Mouse (Mus musculus) embryonic stem cell, embryonic (primary cell): ENCODE data around the gene Cnga4.
"Not testable (repeated sequence)": the region's sequence is repeated elsewhere in the genome, so short reads cannot be mapped to it uniquely, and the experiment has no call there.

Experiments
- CTCF ChIA-PET, 4 experiments: fragments of 300-600 bp in 2 of 4; fragments of 350-600 bp in 2 of 4; sonication (Branson Sonifier 250); formaldehyde crosslinking; loops; one replicate each; lab custom pipeline; 2022; ENCODE audit warnings: inconsistent platforms in 2 of 4; lab: Charles Lee
- POLR2A ChIA-PET, 4 experiments: fragments of 300-600 bp in 2 of 4; fragments of 350-600 bp in 2 of 4; sonication (Branson Sonifier 250); formaldehyde crosslinking; loops; one replicate each; lab custom pipeline; 2022; ENCODE audit warnings: antibody characterized with exemption in 4 of 4, inconsistent platforms in 1 of 4; lab: Charles Lee

The Cnga4 gene

DNA sequence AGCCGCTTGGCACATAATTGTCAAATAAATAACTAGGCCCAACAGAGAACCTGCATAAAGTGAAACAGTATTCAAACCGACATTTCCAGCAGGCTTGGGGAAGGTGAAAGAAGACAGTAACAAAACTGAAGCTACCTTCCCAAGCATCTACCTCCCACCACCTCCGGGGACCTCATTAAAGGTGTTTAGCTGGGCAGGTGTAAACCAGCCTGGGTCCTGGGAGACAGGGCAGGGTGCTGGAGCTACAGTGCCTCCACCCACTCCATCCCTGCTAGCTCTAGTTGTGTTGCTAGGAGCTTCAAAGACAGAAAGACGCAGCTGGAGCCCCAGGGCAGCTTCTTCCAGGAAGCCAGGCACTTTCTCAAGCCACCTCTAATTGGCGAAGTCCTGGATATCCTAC is at the start of gene Cnga4:
Cnga4 (plus strand) TSS at position 301 of the 400 bp plus-strand sequence.
- CTCF ChIA-PET, result interaction anchor here in 2 of 4 experiments (0.6 to 1.6 kb wide), 3 partner anchors 7 to 22 kb away, joined by 3 to 5 read pairs (median 3); partner anchors contain the start of gene Cckbr (in 1 of the 2)
- POLR2A ChIA-PET, result interaction anchor here in 1 of 4 experiments (1.0 kb wide), 1 partner anchor 10 kb away, joined by 3 read pairs; no protein-coding TSS in a partner anchor

DNA sequence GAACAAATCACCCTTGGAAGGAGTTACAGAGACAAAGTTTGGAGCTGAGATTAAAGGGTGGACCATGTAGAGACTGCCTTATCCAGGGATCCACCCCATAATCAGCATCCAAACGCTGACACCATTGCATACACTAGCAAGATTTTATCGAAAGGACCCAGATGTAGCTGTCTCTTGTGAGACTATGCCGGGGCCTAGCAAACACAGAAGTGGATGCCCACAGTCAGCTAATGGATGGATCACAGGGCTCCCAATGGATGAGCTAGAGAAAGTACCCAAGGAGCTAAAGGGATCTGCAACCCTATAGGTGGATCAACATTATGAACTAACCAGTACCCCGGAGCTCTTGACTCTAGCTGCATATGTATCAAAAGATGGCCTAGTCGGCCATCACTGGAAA is 48.3 kb upstream of the Cnga4 start:
- CTCF ChIA-PET, POLR2A ChIA-PET: not testable (repeated sequence)

- POLR2A ChIA-PET, CTCF ChIA-PET: not testable (repeated sequence)
Measured at GRCm38 (mm10) chr7:105356487-105356886, 47.9 kb upstream of the Cnga4 start.

- ChIA-PET POLR2A (interaction anchor here in 1 of 4 experiments (0.5 kb wide), 1 partner anchor 189 kb away, joined by 3 read pairs; no protein-coding TSS in a partner anchor), CTCF (no interaction called here)
Measured at GRCm38 (mm10) chr7:105361713-105362112, 42.7 kb upstream of the Cnga4 start.

- POLR2A ChIA-PET, result no interaction called here
- CTCF ChIA-PET, result no interaction called here
Measured at GRCm38 (mm10) chr7:105367268-105367667, 37.1 kb upstream of the Cnga4 start.

DNA sequence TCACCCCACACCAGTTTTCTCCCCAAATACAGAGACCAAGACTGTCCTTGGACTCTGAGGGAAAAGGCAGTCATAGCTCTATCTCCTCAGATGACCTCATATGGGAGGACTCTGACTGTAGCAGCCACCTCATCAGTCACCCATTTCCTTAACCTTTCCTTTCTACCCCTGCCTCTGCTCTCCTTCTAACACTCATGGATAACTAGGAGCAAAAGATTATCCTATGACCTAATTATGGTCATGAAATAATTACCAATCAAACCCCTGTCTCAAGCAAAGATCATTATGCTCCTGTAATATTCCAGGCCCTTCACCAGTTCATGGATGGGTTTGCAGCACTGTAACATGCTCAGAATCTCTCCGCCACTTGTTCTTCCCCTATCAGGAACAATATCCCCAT is 36.4 kb upstream of the Cnga4 start, which contains the start of gene Olfr692:
Olfr692 (plus strand) TSS at position 301 of the 400 bp plus-strand sequence.
- ChIA-PET POLR2A (interaction anchor here in 1 of 4 experiments (0.6 to 1.5 kb wide), 2 partner anchors 23 to 32 kb away, joined by 3 read pairs; partner anchors contain the start of gene Fam160a2), CTCF (no interaction called here)

DNA sequence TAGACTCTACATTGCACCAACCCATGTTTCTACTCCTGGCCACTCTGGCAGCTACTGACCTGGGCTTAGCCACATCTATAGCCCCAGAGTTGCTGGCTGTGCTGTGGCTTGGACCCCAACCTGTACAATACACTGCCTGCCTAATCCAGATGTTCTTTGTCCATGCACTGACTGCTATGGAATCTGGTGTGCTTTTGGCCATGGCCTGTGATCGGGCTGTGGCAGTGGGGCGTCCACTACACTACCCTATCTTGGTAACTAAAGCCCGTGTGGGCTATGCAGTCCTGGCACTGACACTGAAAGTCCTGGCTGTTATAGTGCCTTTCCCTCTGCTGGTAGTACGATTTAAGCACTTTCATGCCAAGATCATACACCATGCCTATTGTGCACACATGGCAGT is 35.8 kb upstream of the Cnga4 start:
- ChIA-PET CTCF (no interaction called here), POLR2A (interaction anchor here in 1 of 4 experiments (0.6 to 1.5 kb wide), 2 partner anchors 22 to 31 kb away, joined by 3 read pairs; partner anchors contain the start of gene Fam160a2)

GRCm38 (mm10) chr7:105372912-105373311 is 31.5 kb upstream of the Cnga4 start:
- CTCF ChIA-PET, result interaction anchor here in 1 of 4 experiments (0.6 kb wide), 1 partner anchor 57 kb away, joined by 3 read pairs; no protein-coding TSS in a partner anchor
- POLR2A ChIA-PET, result interaction anchor here in 1 of 4 experiments (1.2 kb wide), 1 partner anchor 27 kb away, joined by 3 read pairs; no protein-coding TSS in a partner anchor

- ChIA-PET CTCF (interaction anchor here in 1 of 4 experiments (0.6 kb wide), 1 partner anchor 57 kb away, joined by 3 read pairs; no protein-coding TSS in a partner anchor), POLR2A (interaction anchor here in 1 of 4 experiments (1.2 kb wide), 1 partner anchor 27 kb away, joined by 3 read pairs; no protein-coding TSS in a partner anchor)
Measured at GRCm38 (mm10) chr7:105373509-105373908, 30.9 kb upstream of the Cnga4 start.

- ChIA-PET CTCF (no interaction called here), POLR2A (interaction anchor here in 1 of 4 experiments (1.2 kb wide), 1 partner anchor 26 kb away, joined by 3 read pairs; no protein-coding TSS in a partner anchor)
Measured at GRCm38 (mm10) chr7:105373976-105374375, 30.4 kb upstream of the Cnga4 start.

DNA sequence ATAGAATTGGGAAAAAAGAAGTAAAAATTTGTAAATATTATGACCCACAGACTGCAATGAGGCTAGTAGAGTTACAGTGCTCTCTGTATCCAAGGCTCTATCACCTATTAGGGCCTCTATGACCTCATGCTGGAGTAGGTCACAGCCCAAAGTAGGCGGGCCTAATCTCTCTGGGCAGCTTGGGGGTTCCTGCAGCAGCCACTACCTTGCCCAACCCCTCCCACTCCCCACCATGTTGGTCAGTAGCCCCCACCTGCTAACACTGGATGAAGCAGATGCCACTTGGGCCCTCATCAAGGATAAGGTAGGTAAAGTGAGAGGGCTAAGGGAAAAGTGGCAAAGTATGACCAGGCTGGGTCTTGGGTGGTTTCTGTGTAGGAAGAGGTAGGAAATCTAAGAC is 29.5 kb upstream of the Cnga4 start, which contains the start of gene Gm5901:
Gm5901 (plus strand) TSS at position 173 of the 400 bp plus-strand sequence.
- CTCF ChIA-PET, result no interaction called here
- POLR2A ChIA-PET, result interaction anchor here in 1 of 4 experiments (2.0 kb wide), 1 partner anchor 14 kb away, joined by 6 read pairs; no protein-coding TSS in a partner anchor

DNA sequence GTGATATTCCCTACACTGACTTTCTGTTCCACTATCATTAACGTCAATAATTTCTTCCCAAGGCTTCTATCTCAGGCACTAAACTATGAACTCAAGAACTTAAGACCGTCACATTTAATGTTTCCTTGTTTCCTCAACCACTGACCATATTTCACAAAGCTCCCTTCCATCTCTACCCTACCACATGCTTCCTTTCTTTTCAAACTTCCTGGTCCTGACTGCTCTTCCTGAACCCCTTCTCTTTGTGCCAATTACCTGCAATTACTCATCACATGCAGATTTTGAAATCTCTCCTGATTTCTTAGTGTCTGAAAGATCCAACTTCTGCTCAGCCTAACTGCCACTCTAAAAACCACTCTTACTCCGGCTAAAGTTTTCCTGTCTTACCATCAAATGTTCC is 24.0 kb upstream of the Cnga4 start:
- POLR2A ChIA-PET, result interaction anchor here in 2 of 4 experiments (0.7 to 1.4 kb wide), 4 partner anchors 9 to 97 kb away, joined by 3 to 4 read pairs (median 4); partner anchors contain the start of gene Fam160a2 (in 1 of the 2)
- CTCF ChIA-PET, result interaction anchor here in 1 of 4 experiments (1.1 kb wide), 1 partner anchor 31 kb away, joined by 4 read pairs; no protein-coding TSS in a partner anchor

DNA sequence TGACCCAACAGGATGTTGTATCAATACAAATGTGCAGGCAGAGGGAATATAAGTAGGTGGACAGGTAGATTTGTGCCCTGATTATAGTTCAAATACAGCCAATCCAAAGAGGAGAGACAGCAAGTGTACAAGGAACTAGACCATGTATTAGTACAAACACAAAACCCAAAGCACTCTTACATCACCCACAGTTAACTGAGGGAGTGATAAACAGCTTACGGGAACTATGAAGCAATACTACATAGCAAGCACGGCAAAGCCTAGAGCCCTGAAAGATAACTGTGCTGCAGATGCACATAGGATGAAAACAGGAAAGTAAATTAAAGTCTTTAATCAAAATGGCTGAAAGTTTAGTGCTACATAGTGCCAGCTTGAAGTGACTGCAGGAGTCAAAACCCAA is 16.7 kb upstream of the Cnga4 start:
- POLR2A ChIA-PET, result interaction anchor here in 1 of 4 experiments (1.0 kb wide), 1 partner anchor 9 kb away, joined by 3 read pairs; no protein-coding TSS in a partner anchor
- CTCF ChIA-PET, result no interaction called here

- ChIA-PET CTCF (interaction anchor here in 1 of 4 experiments (0.6 kb wide), 1 partner anchor 119 kb away, joined by 3 read pairs; no protein-coding TSS in a partner anchor), POLR2A (interaction anchor here in 3 of 4 experiments (0.6 to 4.0 kb wide), 7 partner anchors 10 to 337 kb away, joined by 3 to 19 read pairs (median 4); partner anchors contain the start of genes Fam160a2 (in 3 of the 3), Gm5901 (in 1 of the 3) and Olfr692 (in 1 of the 3))
Measured at GRCm38 (mm10) chr7:105390236-105390635, 14.1 kb upstream of the Cnga4 start.

GRCm38 (mm10) chr7:105394606-105395005 is 9.8 kb upstream of the Cnga4 start:
- POLR2A ChIA-PET, result interaction anchor here in 1 of 4 experiments (0.7 to 1.1 kb wide), 3 partner anchors 10 to 18 kb away, joined by 3 read pairs; partner anchors contain the start of gene Cnga4
- CTCF ChIA-PET, result no interaction called here

DNA sequence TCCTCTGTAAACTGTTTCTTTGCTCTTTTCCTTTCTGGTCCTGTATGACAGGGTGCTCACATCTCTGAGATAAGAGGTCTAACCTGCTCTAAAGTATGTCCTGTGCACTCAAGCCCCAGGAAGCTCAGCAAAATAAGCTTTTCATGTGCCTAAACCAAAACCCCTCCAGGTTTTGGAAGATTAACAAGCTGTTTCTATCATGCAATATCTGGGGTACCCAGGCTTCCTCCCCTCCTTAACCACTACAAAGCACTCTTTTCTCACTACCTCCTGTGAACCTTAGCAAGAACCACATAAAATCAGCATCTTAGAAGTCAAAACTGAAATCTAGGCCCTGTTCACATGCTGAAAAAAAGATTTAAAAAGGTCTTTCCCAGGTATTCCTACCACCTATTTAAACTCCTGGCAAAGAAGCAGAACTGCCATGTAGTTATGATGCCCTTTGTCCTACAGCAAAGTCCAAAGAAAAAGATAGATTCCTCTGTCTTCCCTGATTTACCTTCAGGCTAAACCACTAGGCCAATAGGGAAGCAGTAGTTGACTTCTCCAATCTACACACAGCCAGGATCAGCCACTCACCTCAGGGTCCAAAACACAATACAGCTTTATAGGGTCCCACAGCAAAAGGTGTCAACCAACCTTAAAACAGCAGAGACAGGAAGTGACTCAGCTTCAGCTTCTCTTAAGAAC is 9.1 kb upstream of the Cnga4 start:
- ChIA-PET CTCF (no interaction called here), POLR2A (interaction anchor here in 1 of 4 experiments (0.7 to 1.1 kb wide), 3 partner anchors 10 to 19 kb away, joined by 3 read pairs; partner anchors contain the start of gene Cnga4)

DNA sequence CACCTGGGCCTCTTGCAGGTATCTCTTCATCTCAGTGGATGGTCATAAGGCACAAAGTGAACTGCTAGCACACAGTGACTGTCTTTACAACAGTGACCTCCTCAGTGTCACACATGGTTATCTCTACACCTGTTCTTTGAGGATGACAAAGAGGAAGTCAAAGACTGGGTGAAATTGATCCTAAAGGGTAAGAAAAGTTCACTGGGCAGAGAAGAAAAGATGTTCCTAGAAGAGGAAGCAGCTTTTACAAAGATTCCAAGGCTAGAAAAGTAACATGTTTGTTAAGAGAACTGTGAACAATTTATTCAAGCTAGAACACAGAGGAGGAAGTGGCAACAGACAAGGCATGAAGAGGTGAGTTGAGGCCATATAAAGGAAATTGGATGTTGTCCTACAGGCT is 8.2 kb upstream of the Cnga4 start:
- ChIA-PET POLR2A (no interaction called here), CTCF (no interaction called here)

DNA sequence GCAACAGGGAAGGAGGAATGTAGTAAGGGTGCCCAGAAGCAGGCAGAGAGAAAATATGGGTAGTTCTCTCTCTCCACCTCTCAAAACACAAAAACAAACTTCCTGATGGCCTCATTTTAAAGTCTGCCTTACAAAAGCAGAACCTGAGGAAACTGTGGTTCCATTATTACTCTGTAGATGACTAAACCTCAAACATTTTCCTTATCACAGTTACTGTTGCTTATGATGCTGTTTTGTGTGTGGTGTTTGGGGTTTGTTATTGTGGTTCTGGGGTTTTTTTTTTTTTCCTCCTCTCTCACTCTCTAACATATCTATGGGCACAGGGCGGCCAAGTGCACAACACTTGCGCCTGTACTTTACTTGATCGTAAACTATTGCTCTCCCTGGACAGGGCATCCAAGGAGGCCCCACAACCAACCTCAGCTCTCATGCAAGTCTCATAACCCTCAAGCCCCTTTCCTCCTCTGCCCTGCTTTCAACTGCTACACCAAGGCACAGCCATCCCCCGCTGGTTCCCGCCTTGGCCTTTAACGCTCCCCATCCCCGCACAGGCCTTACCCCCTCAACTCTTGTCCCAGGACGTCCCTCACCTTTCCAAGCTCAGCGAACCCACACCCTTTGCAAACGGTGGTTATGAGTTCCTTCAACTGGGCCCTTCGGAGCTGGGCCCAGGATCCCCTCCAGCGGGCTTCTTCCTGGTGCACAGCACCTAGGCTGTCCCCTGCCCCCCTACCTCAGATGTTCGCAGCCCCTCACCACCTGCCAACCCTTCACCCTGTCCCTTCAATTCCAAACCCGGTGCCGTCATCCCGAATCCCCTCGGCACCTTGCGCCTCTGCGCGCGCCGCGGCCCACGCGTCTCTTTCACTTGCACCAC is 5.1 kb upstream of the Cnga4 start:
- POLR2A ChIA-PET, result interaction anchor here (0.5 to 3.4 kb wide), 46 partner anchors 9 to 1972 kb away, joined by 3 to 22 read pairs (median 4); partner anchors contain the start of genes Cckbr (in 3 of the 4), Tpp1 (in 3 of the 4), Mrpl17 (in 2 of the 4) and Arfip2 (in 1 of the 4)

More for the DNA sequence above, 5.1 kb upstream of the Cnga4 start:
- CTCF ChIA-PET, result interaction anchor here (0.5 to 2.2 kb wide), 8 partner anchors 11 to 353 kb away, joined by 3 to 18 read pairs (median 6); partner anchors contain the start of gene Dnhd1 (in 1 of the 4)
